Mouse (Mus musculus) lung, postnatal 4 days (tissue): Measurements from ENCODE around the gene Pdhb.

Experiments used
- DNase-seq, 2 experiments: peaks; one replicate each; pipeline ENCODE4 v3.0.0; 2021

The Pdhb gene

DNA sequence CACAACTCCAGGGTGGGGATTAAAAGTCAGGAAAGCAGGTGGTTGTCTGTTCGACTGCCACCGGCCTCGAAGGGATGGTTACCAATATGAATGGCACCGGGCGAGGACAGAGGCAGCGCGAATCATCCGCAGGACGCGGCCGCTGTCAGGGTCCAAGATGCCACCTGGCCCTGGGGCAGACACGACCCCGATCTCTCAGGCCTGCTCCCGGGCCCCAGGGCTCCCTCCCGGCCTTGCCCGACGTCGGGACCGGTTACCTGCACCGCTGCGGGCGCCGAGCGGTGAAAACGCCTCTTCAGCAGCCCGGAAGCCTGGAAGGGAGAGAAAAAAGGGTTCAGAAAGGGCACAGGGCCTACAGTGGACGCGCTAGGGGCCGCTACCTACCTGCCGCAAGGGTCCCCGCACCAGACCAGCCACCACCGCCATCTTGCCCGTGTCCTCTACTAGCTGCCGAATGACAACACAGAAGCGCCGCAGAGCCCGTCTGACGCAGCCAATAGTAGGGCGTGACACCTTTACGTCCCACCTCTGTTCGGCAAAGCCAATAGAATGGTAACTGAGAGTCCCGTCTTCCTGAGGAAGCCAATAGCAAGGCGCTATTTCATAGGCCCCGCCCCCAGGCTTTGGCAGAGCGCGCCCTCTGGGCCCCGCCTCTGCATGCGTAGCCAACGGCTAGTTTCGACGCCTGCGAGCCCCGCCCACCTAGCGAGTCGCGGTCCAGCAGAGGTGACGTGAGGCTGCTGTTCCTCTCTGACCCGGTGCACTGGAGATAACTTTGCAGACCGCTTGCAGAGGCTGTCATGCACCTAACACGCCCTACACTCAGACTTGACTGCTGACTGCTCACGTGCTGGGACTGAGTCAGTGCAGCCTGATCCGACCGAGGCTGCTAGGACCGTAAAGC is at the start of gene Pdhb:
Pdhb (minus strand) TSS at position 519 of the 904 bp plus-strand sequence.
- DNase-seq = peak; percentile 99

- DNase-seq = no peak
Measured at GRCm38 (mm10) chr14:8222561-8222960, 49.7 kb upstream of the Pdhb start.

DNA sequence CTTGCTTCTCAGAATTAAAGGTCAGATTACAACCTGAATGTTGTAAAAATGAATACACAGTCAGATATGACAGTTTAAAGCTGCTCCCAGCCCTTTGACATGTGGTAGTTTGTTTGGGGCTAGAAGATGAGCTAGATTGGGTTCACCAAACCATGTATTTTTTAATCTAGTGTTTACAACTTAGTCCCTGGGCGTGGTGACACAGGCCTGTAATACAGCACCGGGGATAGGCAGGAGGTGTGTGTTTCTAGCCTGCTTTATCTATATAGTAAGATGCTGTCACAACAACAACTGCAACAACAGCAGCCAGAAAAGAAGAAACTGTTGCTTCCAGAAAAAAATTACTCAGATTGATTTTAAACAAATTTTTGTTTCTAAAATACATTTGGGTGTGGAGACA is 48.1 kb upstream of the Pdhb start:
- no peak for DNase-seq

GRCm38 (mm10) chr14:8220306-8220705 is 47.5 kb upstream of the Pdhb start:
- DNase-seq = no peak

DNA sequence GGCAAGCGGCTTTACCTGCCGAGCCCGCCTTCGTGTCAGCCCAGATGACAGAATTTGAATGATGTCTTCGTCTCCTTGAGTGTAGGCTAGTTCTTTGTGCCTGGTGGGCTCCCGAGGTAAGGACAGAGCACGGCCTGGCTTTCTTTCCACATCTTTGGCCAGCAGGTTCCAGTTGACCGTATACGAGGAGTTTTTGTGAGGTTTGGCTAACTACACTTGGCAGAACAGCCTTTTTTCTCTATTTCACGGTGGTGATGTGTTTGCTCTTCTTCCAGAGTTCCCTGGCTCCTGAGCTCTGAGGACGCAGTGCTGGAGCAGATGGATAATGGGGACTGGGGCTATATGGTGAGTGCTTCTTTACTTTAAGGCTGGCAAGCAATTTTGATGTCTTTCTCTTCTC is 47.1 kb upstream of the Pdhb start:
- DNase-seq = no peak

GRCm38 (mm10) chr14:8218730-8219380 is 46.0 kb upstream of the Pdhb start:
- no peak for DNase-seq

DNA sequence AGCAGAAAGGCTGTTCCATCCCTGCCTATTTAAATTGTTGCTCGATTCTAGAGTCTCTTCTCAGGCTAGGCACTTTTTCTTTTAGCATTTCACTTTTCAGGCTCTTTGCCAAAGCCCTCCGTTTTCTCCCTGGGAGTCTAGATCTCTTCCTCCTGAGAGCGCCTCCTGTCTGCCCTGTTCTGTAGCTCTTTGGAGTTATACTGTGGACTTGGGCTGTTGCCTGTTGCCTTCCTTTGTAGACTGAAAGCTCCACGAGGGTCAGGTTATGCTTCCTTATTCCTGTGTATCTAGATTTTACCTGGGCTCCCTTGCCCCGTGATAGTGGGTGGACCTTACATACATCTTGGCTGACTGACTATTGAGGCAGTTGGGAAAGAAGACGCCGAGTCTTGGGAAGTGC is 45.4 kb upstream of the Pdhb start:
- no peak for DNase-seq

GRCm38 (mm10) chr14:8216100-8216499 is 43.3 kb upstream of the Pdhb start:
- no peak for DNase-seq

DNA sequence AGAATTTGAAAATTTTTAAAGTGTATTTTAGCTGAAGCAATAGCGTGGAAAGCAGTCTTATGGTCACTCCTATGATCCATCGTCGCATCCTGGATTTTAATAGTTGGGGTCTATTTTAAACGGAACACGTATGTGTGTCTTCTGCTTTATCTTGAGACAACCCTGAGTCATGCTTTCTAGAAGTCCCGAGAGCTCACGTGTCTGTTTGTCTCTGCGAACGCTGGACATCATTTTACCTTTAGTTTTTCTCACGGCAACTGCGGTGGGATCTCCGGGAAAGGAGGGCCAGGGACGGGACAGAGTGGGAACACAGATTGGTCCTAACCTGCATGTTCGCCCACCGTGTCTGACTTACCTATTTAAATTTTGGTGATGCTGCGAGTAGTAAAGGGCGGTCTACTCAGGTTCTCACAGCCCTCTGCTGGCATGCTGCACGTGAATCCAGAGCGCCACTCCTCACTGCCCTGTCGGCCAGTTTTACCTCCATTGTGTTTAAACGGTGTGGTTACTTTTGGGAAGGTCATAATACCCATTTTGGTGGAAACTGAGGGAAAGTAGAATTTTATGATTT is 42.5 kb upstream of the Pdhb start:
- DNase-seq = no peak

DNA sequence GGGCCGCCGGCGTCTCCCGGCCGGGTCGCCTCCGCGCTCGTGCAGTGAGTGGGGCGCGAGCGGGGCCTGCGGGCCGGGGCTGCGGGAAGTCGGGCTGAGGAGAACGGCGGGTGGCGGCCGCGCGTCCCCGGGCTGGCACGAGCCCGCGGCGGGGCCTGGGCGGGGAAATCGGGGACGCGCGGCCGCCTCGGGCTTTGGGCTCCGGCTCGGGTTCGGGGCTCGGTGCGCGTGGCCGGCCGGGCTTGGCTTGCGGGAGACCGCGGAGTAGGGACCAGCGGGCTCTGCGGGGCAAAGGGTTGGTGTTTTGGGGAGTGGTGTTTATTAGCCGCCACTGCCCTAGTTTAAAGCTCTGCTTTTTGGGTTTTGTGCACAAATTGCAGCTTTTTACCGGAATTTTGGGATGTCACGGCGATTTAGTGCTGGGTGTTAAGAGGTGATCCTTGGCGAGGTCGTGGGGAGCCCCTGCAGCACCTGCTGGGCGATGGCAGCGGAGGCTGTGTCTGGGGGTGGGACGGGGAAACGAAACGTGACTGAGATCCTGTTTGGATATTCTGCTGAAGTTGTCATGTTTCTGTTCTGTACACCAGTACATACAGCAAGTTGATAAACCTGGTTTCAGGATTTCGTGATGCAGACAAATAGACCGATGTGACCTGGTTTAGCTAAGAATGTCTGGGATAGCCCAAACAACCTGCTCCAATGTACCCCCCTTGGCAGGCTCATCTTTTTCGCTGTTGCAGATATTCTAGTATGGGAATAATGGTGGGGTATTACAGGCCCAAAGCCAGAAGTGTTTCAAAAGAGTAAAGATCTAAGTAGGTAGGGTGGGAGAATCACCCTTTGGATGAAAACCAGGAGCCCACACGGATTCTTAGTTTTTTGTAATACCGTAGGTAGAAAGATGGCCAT is 41.7 kb upstream of the Pdhb start:
- peak in 1 of 2 experiments; percentile 77 for DNase-seq

DNA sequence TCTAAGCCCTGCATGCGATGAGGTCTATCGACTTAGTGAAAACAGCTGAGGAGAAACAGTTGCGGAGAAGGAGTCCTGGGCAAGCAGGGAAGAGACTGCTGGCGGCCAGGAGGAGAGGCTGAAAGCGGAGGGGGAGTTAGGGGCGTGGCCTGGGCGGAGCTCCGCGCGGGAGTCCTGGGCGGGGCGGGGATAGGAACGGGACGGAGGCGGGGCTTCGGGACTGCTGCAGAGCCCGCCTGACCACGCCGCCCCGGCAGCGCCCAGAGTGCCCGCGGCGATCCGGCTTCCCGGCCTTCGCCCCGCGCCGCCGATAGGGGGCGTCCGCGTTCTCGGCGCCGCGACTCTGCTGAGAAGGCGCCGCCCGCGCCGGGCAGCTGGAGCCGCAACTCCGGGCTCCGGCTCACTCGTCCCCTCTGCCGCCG is 41.0 kb upstream of the Pdhb start, which contains the start of gene Kctd6:
Kctd6 (plus strand) TSS at position 338 of the 422 bp plus-strand sequence.
- DNase-seq = peak; percentile 99

- no peak for DNase-seq
Measured at GRCm38 (mm10) chr14:8212996-8213395, 40.2 kb upstream of the Pdhb start.

DNA sequence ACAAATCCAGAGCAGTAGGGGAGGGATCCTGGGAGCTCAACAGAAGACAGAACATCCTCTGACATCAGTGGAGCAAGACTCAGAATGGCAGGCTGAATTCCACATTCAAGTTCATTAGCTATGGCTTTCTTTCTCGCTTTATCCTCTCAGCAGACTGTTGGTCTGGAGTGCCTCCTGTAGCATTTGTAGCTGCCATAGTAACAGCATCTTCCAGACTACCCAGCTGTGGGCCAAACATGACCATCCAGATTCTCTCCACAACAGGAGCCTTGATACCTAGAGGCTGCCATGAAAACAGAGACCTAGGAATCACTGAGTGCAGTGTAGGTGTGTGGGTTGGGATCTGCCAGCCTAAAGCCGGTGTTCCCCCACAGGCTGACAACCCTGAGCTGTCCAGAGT is 37.1 kb upstream of the Pdhb start:
- no peak for DNase-seq

- no peak for DNase-seq
Measured at GRCm38 (mm10) chr14:8208876-8209275, 36.1 kb upstream of the Pdhb start.

- no peak for DNase-seq
Measured at GRCm38 (mm10) chr14:8207543-8207942, 34.7 kb upstream of the Pdhb start.

- no peak for DNase-seq
Measured at GRCm38 (mm10) chr14:8207105-8207504, 34.3 kb upstream of the Pdhb start.

- no peak for DNase-seq
Measured at GRCm38 (mm10) chr14:8206179-8206910, 33.5 kb upstream of the Pdhb start.

DNA sequence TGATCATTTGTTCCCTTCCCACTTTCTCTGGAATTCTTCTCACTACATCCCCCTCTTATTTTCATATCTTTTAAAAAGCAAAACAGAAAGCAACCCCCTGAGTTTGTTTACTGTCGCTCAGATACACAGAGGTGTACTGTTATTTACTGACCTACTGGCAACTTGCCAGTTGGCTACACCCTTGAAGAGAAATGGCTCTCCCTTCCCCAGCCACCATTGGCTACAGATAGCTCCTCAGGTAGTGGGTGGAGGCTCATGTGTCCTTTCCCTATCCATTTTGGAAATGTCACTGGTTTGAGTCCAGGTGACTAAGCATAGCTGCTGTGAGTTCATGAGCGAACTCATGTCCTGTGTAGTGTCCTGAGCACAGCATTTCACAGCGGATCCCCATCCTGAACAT is 28.9 kb upstream of the Pdhb start:
- DNase-seq = no peak

DNA sequence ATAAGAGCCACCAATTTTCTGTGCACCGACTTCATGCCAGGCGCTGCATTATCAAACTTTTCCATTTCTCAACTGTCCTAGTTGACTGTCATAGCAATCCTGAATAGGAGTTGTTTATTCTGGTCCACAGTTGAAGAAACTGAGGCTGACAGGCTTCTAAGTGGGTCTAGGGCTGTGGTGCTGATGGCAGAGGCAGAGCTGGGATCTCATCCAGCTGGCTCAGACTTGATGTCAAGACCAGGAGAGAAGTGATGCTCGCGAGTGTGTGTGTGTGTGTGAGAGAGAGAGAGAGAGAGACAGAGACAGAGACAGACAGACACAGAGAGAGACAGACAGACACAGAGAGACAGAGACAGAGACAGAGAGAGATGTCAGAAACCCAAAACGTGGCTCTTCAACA is 27.9 kb upstream of the Pdhb start:
- no peak for DNase-seq

DNA sequence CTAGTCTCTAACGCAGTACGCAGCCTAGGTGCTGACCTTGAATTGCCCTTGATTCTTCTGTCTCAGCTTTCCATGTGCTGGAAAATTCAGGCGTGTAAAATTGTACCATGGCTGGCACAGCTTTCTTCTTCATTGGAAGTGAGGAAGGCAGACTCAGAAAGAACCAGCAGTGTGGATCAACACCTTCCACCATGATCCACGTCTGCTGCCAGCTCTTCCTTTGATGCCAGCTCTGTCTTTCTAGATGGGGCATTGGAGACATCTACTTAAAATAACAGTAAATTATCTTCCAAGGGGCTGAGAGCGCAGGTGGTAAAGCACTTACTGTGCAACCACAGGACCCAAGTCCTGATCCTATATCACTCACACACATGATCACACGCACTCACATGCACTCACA is 19.9 kb upstream of the Pdhb start:
- no peak for DNase-seq

GRCm38 (mm10) chr14:8191331-8191965 is 18.6 kb upstream of the Pdhb start:
- DNase-seq = no peak

GRCm38 (mm10) chr14:8190556-8190955 is 17.7 kb upstream of the Pdhb start:
- no peak for DNase-seq
